ENCODE assay signal across 29 mouse cellular contexts in genomic region chr3:68928619-68929018, GRCm38 (mm10). TPM values are rescaled to one million over a fixed set of nuclear protein-coding genes. Genes with fewer than 3 reads are reported as not detected.
DNase-seq lines count a peak whose midpoint lies in the region; ATAC-seq and TF ChIP-seq lines count a peak whose summit lies in the region.
"Had no signal": no experiment of that assay in that cellular context is flagged by ENCODE, and none has a peak within 500 bp of the region (broad histone marks: within the 10 kb centered on the region; RNA-seq: fewer than 3 reads in every experiment).

No protein-coding gene starts in this region.

- TF ChIP-seq EP300 in ES-Bruce4 (IDR thresholded peaks at IDR 0.05; ENCODE audit: insufficient read depth, low read depth, low read length), result peak; percentile 92

- H3K4me2 ChIP-seq in kidney, embryonic 16.5 days (replicated peaks; ENCODE audit: low read depth, low read length), result no peak overlapping the region
- no peak overlapping the region for H3K4me2 ChIP-seq in embryonic facial prominence, embryonic 11.5 days (ENCODE audit: low read depth, low read length)
- H3K4me2 ChIP-seq: heart, embryonic 15.5 days; hindbrain, embryonic 13.5 days; limb, embryonic 13.5 days; liver, embryonic 11.5 days; lung, embryonic 15.5 days; midbrain, embryonic 15.5 days had no signal

- no peaks in the 10 kb centered on the region for H3K9me3 ChIP-seq in kidney, embryonic 16.5 days (ENCODE audit: low read length)
- H3K9me3 ChIP-seq in ES-Bruce4 (replicated peaks; ENCODE audit: control insufficient read depth, insufficient read depth, low read length, poor library complexity, severe bottlenecking) (no peaks in the 10 kb centered on the region), ES-E14 (ENCODE audit: control insufficient read depth, insufficient read depth, low read depth, low read length) (no peaks in the 10 kb centered on the region)
- no peaks in the 10 kb centered on the region for H3K9me3 ChIP-seq in embryonic facial prominence, embryonic 11.5 days (replicated peaks; ENCODE audit: control insufficient read depth, low read length)
- H3K9me3 ChIP-seq: heart, embryonic 10.5 days; heart, embryonic 15.5 days; hindbrain, embryonic 13.5 days; limb, embryonic 13.5 days; lung, embryonic 15.5 days; midbrain, embryonic 15.5 days had no signal

- peak; percentile 67 for ATAC-seq in kidney, embryonic 16.5 days (ENCODE audit: low FRiP score, low TSS enrichment)
- no peak for ATAC-seq in embryonic facial prominence, embryonic 11.5 days (replicated peaks; ENCODE audit: insufficient number of reproducible peaks, low FRiP score, low TSS enrichment, low read depth)
- ATAC-seq in megakaryocyte progenitor cell, adult 5-6 weeks (replicated peaks; ENCODE audit: poor library complexity), result no peak
- ATAC-seq: forebrain, embryonic 14.5 days; midbrain, embryonic 15.5 days had no signal

- TF ChIP-seq CTCF in kidney, adult 2 months (conservative IDR thresholded peaks at IDR 0.05; ENCODE audit: insufficient read depth, insufficient read length, low read depth, low read length), result no peak
- TF ChIP-seq CTCF in ES-Bruce4 (IDR thresholded peaks at IDR 0.05; ENCODE audit: low read depth, low read length), result no peak

- H3K4me3 ChIP-seq in kidney, embryonic 16.5 days (ENCODE audit: low read length), result no peak overlapping the region
- no peak overlapping the region for H3K4me3 ChIP-seq in kidney, adult 2 months (ENCODE audit: insufficient read depth, low read depth, low read length)
- H3K4me3 ChIP-seq in ES-Bruce4 (ENCODE audit: low read depth, low read length) (no peak overlapping the region), ES-E14 (ENCODE audit: insufficient read depth in 1 of 2, low read depth in 1 of 2, low read length in 2 of 2, poor library complexity in 1 of 2, severe bottlenecking in 1 of 2) (no peak overlapping the region)
- no peak overlapping the region for H3K4me3 ChIP-seq in embryonic facial prominence, embryonic 11.5 days (ENCODE audit: low read depth, low read length)
- H3K4me3 ChIP-seq: heart, embryonic 10.5 days; heart, embryonic 15.5 days; hindbrain, embryonic 13.5 days; limb, embryonic 13.5 days; lung, embryonic 15.5 days; midbrain, embryonic 15.5 days had no signal

- no peaks in the 10 kb centered on the region for H3K27me3 ChIP-seq in kidney, embryonic 16.5 days (ENCODE audit: insufficient read depth, low read length)
- no peaks in the 10 kb centered on the region for H3K27me3 ChIP-seq in kidney, adult 2 months (replicated peaks; ENCODE audit: control insufficient read depth, insufficient read depth, low read length)
- no peaks in the 10 kb centered on the region for H3K27me3 ChIP-seq in ES-Bruce4 (ENCODE audit: control insufficient read depth, insufficient read depth, low read length, poor library complexity, severe bottlenecking)
- no peaks in the 10 kb centered on the region for H3K27me3 ChIP-seq in embryonic facial prominence, embryonic 11.5 days (ENCODE audit: control insufficient read depth, insufficient read depth, low read length)
- H3K27me3 ChIP-seq: CH12.LX; heart, embryonic 15.5 days; hindbrain, embryonic 13.5 days; limb, embryonic 13.5 days; lung, embryonic 15.5 days; midbrain, embryonic 15.5 days had no signal

- TF ChIP-seq POLR2A in kidney, adult 2 months (IDR thresholded peaks at IDR 0.05; ENCODE audit: low read depth, low read length), result no peak
- TF ChIP-seq POLR2A in ES-Bruce4 (IDR thresholded peaks at IDR 0.05; ENCODE audit: insufficient read depth, low read length), result no peak

- no peaks in the 10 kb centered on the region for H3K4me1 ChIP-seq in kidney, embryonic 16.5 days (ENCODE audit: insufficient read depth, low read length)
- H3K4me1 ChIP-seq in kidney, adult 2 months (ENCODE audit: control insufficient read depth, insufficient read depth, low read length), result no peaks in the 10 kb centered on the region
- H3K4me1 ChIP-seq in ES-Bruce4 (ENCODE audit: control insufficient read depth, insufficient read depth, low read length) (no peaks in the 10 kb centered on the region), ES-E14 (ENCODE audit: control insufficient read depth in 2 of 2, insufficient read depth in 2 of 2, low read length in 2 of 2, poor library complexity in 1 of 2) (peaks cover 5 to 6% of the 10 kb centered on the region in 2 experiments; a peak in 2 of 4 replicates)
- H3K4me1 ChIP-seq in embryonic facial prominence, embryonic 11.5 days (ENCODE audit: control insufficient read depth, insufficient read depth, low read length), result no peaks in the 10 kb centered on the region
- H3K4me1 ChIP-seq: heart, embryonic 15.5 days; hindbrain, embryonic 13.5 days; limb, embryonic 13.5 days; lung, embryonic 15.5 days; midbrain, embryonic 15.5 days had no signal

- WGBS in kidney, embryonic 16.5 days, result 60% methylated on average over 9 of the region's 9 CpGs
- WGBS in kidney, adult 2 months, result 75% methylated on average over 9 of the region's 9 CpGs
- WGBS in embryonic facial prominence, embryonic 11.5 days, result 70% methylated on average over 9 of the region's 9 CpGs

- in situ Hi-C loops in ES-E14 (cut with MboI; ENCODE audit: low sequenced_read_pairs in 2 of 2, unreplicated experiment in 2 of 2), result no loop called here

- DNase-seq in kidney, adult 2 months, result no peak
- peak; percentile 62 for DNase-seq in ES-E14 (ENCODE audit: low read depth, low spot score)
- DNase-seq in embryonic facial prominence, embryonic 11.5 days (ENCODE audit: low spot score), result peak; percentile 30
- DNase-seq in left cerebral cortex, adult 11 months (ENCODE audit: low spot score), result no peak
- no peak for DNase-seq in frontal cortex, adult 2 months (ENCODE audit: extremely low spot score in 1 of 2, low spot score in 1 of 2)
- DNase-seq: adrenal gland, adult 8-10 months; B cell, adult 2 months; cerebellum, adult 2 months; cerebellum, postnatal 25 days; gastrocnemius, postnatal 25 days; heart, adult 11 months; heart, postnatal 4 days; kidney, adult 11 months; kidney, postnatal 14 days; lung, postnatal 4 days had no signal

- peaks cover 4% of the 10 kb centered on the region for H3K36me3 ChIP-seq in kidney, embryonic 16.5 days (ENCODE audit: insufficient read depth, low read length)
- H3K36me3 ChIP-seq in kidney, adult 2 months (ENCODE audit: control insufficient read depth, insufficient read depth, low read length), result no peaks in the 10 kb centered on the region; the same call in 1 of the 2 replicates
- H3K36me3 ChIP-seq in ES-Bruce4 (ENCODE audit: control insufficient read depth, insufficient read depth, low read length, poor library complexity, severe bottlenecking) (no peaks in the 10 kb centered on the region), ES-E14 (ENCODE audit: control insufficient read depth, insufficient read depth, low read length, poor library complexity, severe bottlenecking) (no peaks in the 10 kb centered on the region)
- no peaks in the 10 kb centered on the region for H3K36me3 ChIP-seq in embryonic facial prominence, embryonic 11.5 days (replicated peaks; ENCODE audit: control insufficient read depth, insufficient read depth, low read depth, low read length)
- H3K36me3 ChIP-seq: heart, embryonic 15.5 days; midbrain, embryonic 15.5 days had no signal

- no peak overlapping the region for H3K9ac ChIP-seq in kidney, embryonic 16.5 days (replicated peaks; ENCODE audit: low read length)
- H3K9ac ChIP-seq in ES-Bruce4 (ENCODE audit: low read depth, poor library complexity, severe bottlenecking), result no peak overlapping the region
- H3K9ac ChIP-seq in ES-E14 (ENCODE audit: insufficient read depth, low read depth, low read length, poor library complexity, severe bottlenecking), result no peak overlapping the region
- H3K9ac ChIP-seq in embryonic facial prominence, embryonic 11.5 days (replicated peaks; ENCODE audit: low read length), result no peak overlapping the region
- H3K9ac ChIP-seq: heart, embryonic 15.5 days; hindbrain, embryonic 13.5 days; limb, embryonic 13.5 days; lung, embryonic 15.5 days; midbrain, embryonic 15.5 days had no signal

- no peak overlapping the region for H3K27ac ChIP-seq in kidney, embryonic 16.5 days (ENCODE audit: low read length)
- no peak overlapping the region for H3K27ac ChIP-seq in kidney, adult 2 months (ENCODE audit: insufficient read depth, low read depth, low read length)
- no peak overlapping the region for H3K27ac ChIP-seq in ES-Bruce4 (ENCODE audit: insufficient read depth, low read length)
- H3K27ac ChIP-seq in ES-E14 (ENCODE audit: insufficient read depth, low read depth, low read length, poor library complexity, severe bottlenecking), result no peak overlapping the region
- no peak overlapping the region for H3K27ac ChIP-seq in embryonic facial prominence, embryonic 11.5 days (replicated peaks; ENCODE audit: low read depth, low read length)
- H3K27ac ChIP-seq: heart, embryonic 10.5 days; heart, embryonic 15.5 days; hindbrain, embryonic 13.5 days; limb, embryonic 13.5 days; lung, embryonic 15.5 days; midbrain, embryonic 15.5 days had no signal

TF ChIP-seq in ES-E14, 5 proteins besides CTCF, POLR2A, EP300 and RAD21:
- TF ChIP-seq ZNF384 (IDR thresholded peaks at IDR 0.05; ENCODE audit: low read depth, low read length), result no peak
- no peak for TF ChIP-seq HCFC1 (IDR thresholded peaks at IDR 0.05; ENCODE audit: borderline replicate concordance, insufficient read depth, low read length)
- no peak for TF ChIP-seq MAFK (IDR thresholded peaks at IDR 0.05; ENCODE audit: insufficient read depth, low read depth, low read length)
- TF ChIP-seq CHD2 (IDR thresholded peaks at IDR 0.05; ENCODE audit: low read depth, low read length), result no peak
- no peak for TF ChIP-seq ZC3H11A (IDR thresholded peaks at IDR 0.05; ENCODE audit: borderline replicate concordance, low read depth, low read length)

RNA-seq across cellular contexts. Expression of gene 1110032F04Rik, which starts 59.2 kb away (rescaled TPM):
- polyA plus RNA-seq in kidney, embryonic 16.5 days (2015; fragmentation: Nextera tagmentation; extraction: Ambion mirVana), result 4.0 and 5.0 TPM in 2 replicates
- polyA plus RNA-seq in kidney, adult 2 months (2012; rRNA removed), result 1.9 and 3.5 TPM in 2 replicates
- polyA plus RNA-seq in ES-Bruce4 (2011; ENCODE audit: insufficient read depth, insufficient read length, low read depth, missing spikeins), result 0.26 and 0.31 TPM in 2 replicates
- 0.98 and 1.7 TPM in 2 replicates for total RNA-seq in ES-E14 (2012; rRNA removed)
- polyA plus RNA-seq in embryonic facial prominence, embryonic 11.5 days (2014; fragmentation: Nextera tagmentation; extraction: Ambion mirVana), result 1.4 and 1.5 TPM in 2 replicates
- 11.9 and 12.0 TPM in 2 replicates for polyA plus RNA-seq in frontal cortex, adult 2 months (2012; rRNA removed)
- 0.49 TPM in 1 of 2 replicates, not detected in the other for total RNA-seq in megakaryocyte progenitor cell, adult 5-6 weeks (2015)
- 0.24 TPM in 1 of 2 replicates, not detected in the other for total RNA-seq in megakaryocyte progenitor cell, adult 5-6 weeks (2017)
- total RNA-seq: gastrocnemius, adult 18-20 months had no signal
- polyA plus RNA-seq: testis, adult 2 months had no signal

Comparison
In these comparisons a context has a peak if more than half of its experiments do, and no peak if none do; other contexts are left out.
1. DNase-seq: peak in ES-E14 (single experiment) and embryonic facial prominence, embryonic 11.5 days (single experiment); none in kidney, adult 2 months (single experiment), left cerebral cortex, adult 11 months (single experiment) and frontal cortex, adult 2 months (0 of 2).